Mouse (Mus musculus): Measurements from ENCODE around the gene Grik4.

DNA sequence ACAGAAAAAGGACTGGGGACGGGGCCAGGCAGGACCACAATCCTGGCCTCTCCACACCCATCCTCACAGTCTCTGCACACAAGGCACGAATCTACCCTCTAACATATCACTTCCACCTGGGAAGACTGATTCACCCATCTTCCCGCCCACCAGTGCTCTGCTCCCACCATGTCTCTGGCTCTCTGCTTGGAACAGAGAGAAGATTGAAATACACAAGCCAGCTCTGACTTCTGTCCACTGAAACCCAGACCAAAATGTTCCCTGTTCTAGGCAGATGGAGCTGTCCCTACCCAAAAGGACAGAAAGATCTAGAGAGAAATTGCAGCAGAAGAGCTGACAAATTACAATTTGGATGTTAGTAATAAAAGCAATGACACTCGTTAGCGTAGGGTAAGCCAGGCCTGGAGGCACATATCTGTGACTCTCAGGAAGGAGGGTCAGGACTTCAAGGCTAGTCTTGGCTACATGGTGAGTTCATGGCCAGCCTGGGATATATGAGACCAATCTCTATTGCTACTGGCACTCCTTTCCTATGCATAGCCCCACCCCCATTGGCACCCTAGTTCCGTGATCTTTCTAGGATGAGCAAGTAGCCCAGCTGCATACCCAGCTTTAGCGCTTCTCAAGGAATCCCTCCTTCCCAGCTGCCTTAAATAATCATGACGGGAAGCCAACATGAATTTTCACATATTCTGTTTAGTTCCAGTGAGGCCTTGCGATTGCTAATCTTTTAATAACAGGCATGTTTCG lies 97.4 kb downstream of the Grik4 start:
- no peak for TF ChIP-seq GATA1 (IDR thresholded peaks at IDR 0.05; ENCODE audit: borderline replicate concordance, low read length)
- no peak for TF ChIP-seq FLI1 (IDR thresholded peaks at IDR 0.05; ENCODE audit: low read length)
